Mouse (Mus musculus) embryonic facial prominence, embryonic 12.5 days (tissue): ENCODE data around the gene Cnot11. TPM values are rescaled to one million over a fixed set of nuclear protein-coding genes. Genes with fewer than 3 reads are reported as not detected.
A peak's percentile ranks its signal among the peaks of the same experiment; 100 is the strongest.

Source experiments
- ATAC-seq: fragments of 200-750 bp; cut with Nextera tagmentation; 2 replicates; pipeline ENCODE4 v1.8.0; 2017; ENCODE audit not compliant: insufficient number of reproducible peaks, insufficient read depth, low FRiP score, low TSS enrichment
- H3K27ac ChIP-seq: fragments of 300-500 bp; sonication (generic); 2 replicates; pipeline ENCODE4 v1.5.1; 2016; ENCODE audit warnings: mild to moderate bottlenecking
- H3K27me3 ChIP-seq: fragments of 300-500 bp; sonication (generic); 2 replicates; pipeline ENCODE4 v1.6.1; 2016; ENCODE audit warnings: mild to moderate bottlenecking, moderate library complexity
- H3K36me3 ChIP-seq: fragments of 300-500 bp; sonication (generic); 2 replicates; pipeline ENCODE4 v1.6.1; 2016; ENCODE audit warnings: mild to moderate bottlenecking
- H3K4me1 ChIP-seq: fragments of 300-500 bp; sonication (generic); 2 replicates; pipeline ENCODE4 v1.6.1; 2016
- H3K4me2 ChIP-seq: fragments of 300-500 bp; sonication (generic); replicated peaks from 2 replicates; pipeline ENCODE4 v1.6.1; 2016; ENCODE audit warnings: mild to moderate bottlenecking, moderate library complexity
- H3K4me3 ChIP-seq: fragments of 300-500 bp; sonication (generic); 2 replicates; pipeline ENCODE4 v1.5.1; 2016; ENCODE audit warnings: mild to moderate bottlenecking
- H3K9ac ChIP-seq: fragments of 300-500 bp; sonication (generic); 2 replicates; pipeline ENCODE4 v1.6.1; 2016; ENCODE audit warnings: mild to moderate bottlenecking, moderate library complexity
- H3K9me3 ChIP-seq: fragments of 300-500 bp; sonication (generic); 2 replicates; pipeline ENCODE4 v1.6.1; 2016; ENCODE audit warnings: mild to moderate bottlenecking, moderate library complexity
- WGBS: fragments of 180-500 bp; shearing (Covaris S2); methylation state at CpG from one replicate; pipeline ENCODE4 v1.1.7; 2016; 5-methylcytosine and 5-hydroxymethylcytosine counted together
- polyA plus RNA-seq: library from polyadenylated mRNA; unstranded; fragments of >200 nt; fragmentation: Nextera tagmentation; extraction: Ambion mirVana; gene quantifications from 2 replicates; pipeline ENCODE4 v1.2.1, GENCODE M21; 2016

The Cnot11 gene
- 30.8 and 32.3 TPM in 2 replicates for polyA plus RNA-seq

GRCm38 (mm10) chr1:39534831-39535230, at the start of gene Cnot11:
Gene Cnot11 (plus strand): TSS chr1:39534992.
- Histone ChIP-seq H3K36me3 (peaks cover 20% of the 10 kb centered on the region), H3K9me3 (0 out of 2 replicates have a peak, but pooled peaks cover under 1% of the 10 kb centered on the region), H3K27me3 (no peaks in the 10 kb centered on the region), H3K4me2 (peak within 1 kb of the TSS; percentile 87), H3K9ac (peak within 1 kb of the TSS; percentile 95), H3K27ac (peak within 1 kb of the TSS; percentile 89), H3K4me1 (peaks cover 15% of the 10 kb centered on the region), H3K4me3 (peak within 1 kb of the TSS; percentile 95)
- ATAC-seq: no peak
- WGBS: 37% methylated on average over 13 of the region's 13 CpGs

- no peaks in the 10 kb centered on the region for H3K9me3 ChIP-seq
- no peak overlapping the region for H3K27ac ChIP-seq
- no peak overlapping the region for H3K4me3 ChIP-seq
- H3K4me1 ChIP-seq: peaks cover 1% of the 10 kb centered on the region; the same call in 1 of the 2 replicates
- no peak overlapping the region for H3K4me2 ChIP-seq
- H3K36me3 ChIP-seq: no peaks in the 10 kb centered on the region
- WGBS: 68% methylated on average over 3 of the region's 3 CpGs
- no peaks in the 10 kb centered on the region for H3K27me3 ChIP-seq
- ATAC-seq: no peak
- no peak overlapping the region for H3K9ac ChIP-seq
Observed at GRCm38 (mm10) chr1:39487370-39487769, 47.4 kb upstream of the Cnot11 start.

GRCm38 (mm10) chr1:39493165-39493564, 41.6 kb upstream of the Cnot11 start:
- no peak overlapping the region for H3K27ac ChIP-seq
- H3K4me2 ChIP-seq: no peak overlapping the region
- WGBS: 87% methylated on average over 5 of the region's 5 CpGs
- no peaks in the 10 kb centered on the region for H3K36me3 ChIP-seq
- no peak overlapping the region for H3K4me3 ChIP-seq
- no peaks in the 10 kb centered on the region for H3K4me1 ChIP-seq
- H3K9me3 ChIP-seq: no peaks in the 10 kb centered on the region
- ATAC-seq: no peak
- H3K9ac ChIP-seq: no peak overlapping the region
- H3K27me3 ChIP-seq: no peaks in the 10 kb centered on the region

GRCm38 (mm10) chr1:39493664-39494063, 41.1 kb upstream of the Cnot11 start:
- no peak overlapping the region for H3K4me2 ChIP-seq
- ATAC-seq: no peak
- WGBS: 76% methylated on average over 3 of the region's 3 CpGs

GRCm38 (mm10) chr1:39496995-39497394, 37.8 kb upstream of the Cnot11 start:
- no peak overlapping the region for H3K27ac ChIP-seq
- H3K4me3 ChIP-seq: no peak overlapping the region
- H3K36me3 ChIP-seq: no peaks in the 10 kb centered on the region
- no peak overlapping the region for H3K4me2 ChIP-seq
- ATAC-seq: no peak
- no peaks in the 10 kb centered on the region for H3K4me1 ChIP-seq
- no peaks in the 10 kb centered on the region for H3K9me3 ChIP-seq
- 91% methylated on average over 4 of the region's 4 CpGs for WGBS
- no peak overlapping the region for H3K9ac ChIP-seq
- no peaks in the 10 kb centered on the region for H3K27me3 ChIP-seq

More at GRCm38 (mm10) chr1:39493664-39494063, 41.1 kb upstream of the Cnot11 start:
- Histone ChIP-seq H3K4me3 (no peak overlapping the region), H3K9me3 (no peaks in the 10 kb centered on the region), H3K27me3 (no peaks in the 10 kb centered on the region), H3K4me1 (no peaks in the 10 kb centered on the region), H3K36me3 (no peaks in the 10 kb centered on the region), H3K27ac (no peak overlapping the region), H3K9ac (no peak overlapping the region)

- no peaks in the 10 kb centered on the region for H3K4me1 ChIP-seq
- no peak for ATAC-seq
- no peaks in the 10 kb centered on the region for H3K9me3 ChIP-seq
- no peaks in the 10 kb centered on the region for H3K27me3 ChIP-seq
- H3K4me3 ChIP-seq: no peak overlapping the region
- no peaks in the 10 kb centered on the region for H3K36me3 ChIP-seq
- H3K27ac ChIP-seq: no peak overlapping the region
- H3K9ac ChIP-seq: no peak overlapping the region
- 85% methylated on average over 11 of the region's 11 CpGs for WGBS
- no peak overlapping the region for H3K4me2 ChIP-seq
Observed at GRCm38 (mm10) chr1:39497748-39498147, 37.0 kb upstream of the Cnot11 start.

- WGBS: 85% methylated on average over 2 of the region's 2 CpGs
- Histone ChIP-seq H3K27me3 (no peaks in the 10 kb centered on the region), H3K4me1 (no peaks in the 10 kb centered on the region), H3K36me3 (no peaks in the 10 kb centered on the region), H3K4me3 (no peak overlapping the region), H3K9me3 (no peaks in the 10 kb centered on the region), H3K9ac (no peak overlapping the region), H3K27ac (no peak overlapping the region), H3K4me2 (no peak overlapping the region)
- ATAC-seq: peak; percentile 86
Observed at GRCm38 (mm10) chr1:39499485-39499941, 35.3 kb upstream of the Cnot11 start.

- Histone ChIP-seq H3K4me3 (no peak overlapping the region), H3K36me3 (no peaks in the 10 kb centered on the region), H3K27me3 (no peaks in the 10 kb centered on the region), H3K27ac (no peak overlapping the region), H3K4me1 (peaks cover 3% of the 10 kb centered on the region; the same call in 1 of the 2 replicates), H3K9ac (no peak overlapping the region), H3K9me3 (no peaks in the 10 kb centered on the region), H3K4me2 (no peak overlapping the region)
- WGBS: 86% methylated on average over 17 of the region's 17 CpGs
- ATAC-seq: no peak
Observed at GRCm38 (mm10) chr1:39502817-39503633, 31.8 kb upstream of the Cnot11 start.

- no peak for ATAC-seq
- WGBS: 11% methylated on average over 1 of the region's 1 CpGs
- H3K27me3 ChIP-seq: no peaks in the 10 kb centered on the region
- no peaks in the 10 kb centered on the region for H3K9me3 ChIP-seq
- H3K36me3 ChIP-seq: no peaks in the 10 kb centered on the region
- no peak overlapping the region for H3K9ac ChIP-seq
- no peak overlapping the region for H3K27ac ChIP-seq
- H3K4me1 ChIP-seq: peaks cover 3% of the 10 kb centered on the region; the same call in 1 of the 2 replicates
- H3K4me2 ChIP-seq: no peak overlapping the region
- H3K4me3 ChIP-seq: no peak overlapping the region
Observed at GRCm38 (mm10) chr1:39504261-39504660, 30.5 kb upstream of the Cnot11 start.

- H3K27ac ChIP-seq: 0 out of 2 replicates have a peak overlapping the region, but pooled peaks have one; percentile 17
- no peak overlapping the region for H3K9ac ChIP-seq
- H3K9me3 ChIP-seq: no peaks in the 10 kb centered on the region
- H3K4me1 ChIP-seq: peaks cover 6% of the 10 kb centered on the region; the same call in 1 of the 2 replicates
- no peak overlapping the region for H3K4me2 ChIP-seq
- ATAC-seq: no peak
- no peaks in the 10 kb centered on the region for H3K36me3 ChIP-seq
- 67% methylated on average over 9 of the region's 9 CpGs for WGBS
- no peak overlapping the region for H3K4me3 ChIP-seq
- no peaks in the 10 kb centered on the region for H3K27me3 ChIP-seq
Observed at GRCm38 (mm10) chr1:39505600-39505999, 29.2 kb upstream of the Cnot11 start.

GRCm38 (mm10) chr1:39511775-39512174, 23.0 kb upstream of the Cnot11 start:
- no peak for ATAC-seq
- 70% methylated on average over 8 of the region's 8 CpGs for WGBS
- no peak overlapping the region for H3K27ac ChIP-seq
- no peaks in the 10 kb centered on the region for H3K27me3 ChIP-seq
- peaks cover 9% of the 10 kb centered on the region for H3K4me1 ChIP-seq
- no peak overlapping the region for H3K4me2 ChIP-seq
- no peaks in the 10 kb centered on the region for H3K36me3 ChIP-seq
- H3K9me3 ChIP-seq: no peaks in the 10 kb centered on the region
- H3K9ac ChIP-seq: no peak overlapping the region
- H3K4me3 ChIP-seq: no peak overlapping the region

GRCm38 (mm10) chr1:39512183-39512582, 22.6 kb upstream of the Cnot11 start:
- 83% methylated on average over 1 of the region's 1 CpGs for WGBS
- Histone ChIP-seq H3K36me3 (no peaks in the 10 kb centered on the region), H3K4me3 (no peak overlapping the region), H3K4me2 (no peak overlapping the region), H3K9me3 (no peaks in the 10 kb centered on the region), H3K27me3 (no peaks in the 10 kb centered on the region), H3K4me1 (peaks cover 9% of the 10 kb centered on the region), H3K9ac (no peak overlapping the region), H3K27ac (no peak overlapping the region)
- no peak for ATAC-seq
